Mouse (Mus musculus) midbrain, postnatal 0 days (tissue): ENCODE measurements around the gene Bpifb1. TPM values are rescaled to one million over a fixed set of nuclear protein-coding genes. Genes with fewer than 3 reads are reported as not detected.

Source experiments
- ATAC-seq: fragments of 200-750 bp; cut with Nextera tagmentation; 2 replicates; pipeline ENCODE4 v1.8.0; 2017; ENCODE audit warnings: moderate number of reproducible peaks, mild to moderate bottlenecking, moderate TSS enrichment, moderate library complexity; ENCODE audit not compliant: low FRiP score
- DNase-seq: peaks from one replicate; pipeline ENCODE4 v3.0.0-alpha.2; 2015; ENCODE audit warnings: low spot score
- H3K27ac ChIP-seq: fragments of 300-500 bp; sonication (generic); 2 replicates; pipeline ENCODE4 v1.5.1; 2014; ENCODE audit warnings: low read depth, mild to moderate bottlenecking, low read length, mixed read lengths
- H3K27me3 ChIP-seq: fragments of 300-500 bp; sonication (generic); 2 replicates; pipeline ENCODE4 v1.6.1; 2014; ENCODE audit warnings: low read length, control low read depth, mixed read lengths; ENCODE audit not compliant: insufficient read depth
- H3K36me3 ChIP-seq: fragments of 300-500 bp; sonication (generic); 2 replicates; pipeline ENCODE4 v1.6.1; 2014; ENCODE audit warnings: low read length, control low read depth, mixed read lengths; ENCODE audit not compliant: insufficient read depth
- H3K4me1 ChIP-seq: fragments of 300-500 bp; sonication (generic); 2 replicates; pipeline ENCODE4 v1.6.1; 2014; ENCODE audit warnings: mild to moderate bottlenecking, control low read depth, antibody characterized with exemption, low read length, mixed read lengths; ENCODE audit not compliant: insufficient read depth
- H3K4me2 ChIP-seq: fragments of 300-500 bp; sonication (generic); 2 replicates; pipeline ENCODE4 v1.6.1; 2014; ENCODE audit warnings: low read depth, mild to moderate bottlenecking, low read length, mixed read lengths; ENCODE audit not compliant: poor library complexity, severe bottlenecking
- H3K4me3 ChIP-seq: fragments of 300-500 bp; sonication (generic); 2 replicates; pipeline ENCODE4 v1.5.1; 2014; ENCODE audit warnings: low read depth, mild to moderate bottlenecking, low read length, moderate library complexity
- H3K9ac ChIP-seq: fragments of 300-500 bp; sonication (generic); replicated peaks from 2 replicates; pipeline ENCODE4 v1.6.1; 2014; ENCODE audit warnings: mild to moderate bottlenecking, low read length, moderate library complexity, mixed read lengths; ENCODE audit not compliant: poor library complexity, severe bottlenecking
- H3K9me3 ChIP-seq: fragments of 300-500 bp; sonication (generic); 2 replicates; pipeline ENCODE4 v1.6.1; 2016; ENCODE audit warnings: low read length, control low read depth
- CTCF ChIP-seq: IDR thresholded peaks from 2 replicates; pipeline ENCODE4 v1.5.1; 2016; ENCODE audit warnings: antibody characterized with exemption, mild to moderate bottlenecking
- WGBS: fragments of 180-500 bp; shearing (Covaris S2); extraction: QIAGEN DNeasy Blood & Tissue Kit; methylation state at CpG from one replicate; pipeline ENCODE4 v1.1.7; 2014; 5-methylcytosine and 5-hydroxymethylcytosine counted together
- polyA plus RNA-seq: library from polyadenylated mRNA; unstranded; fragments of >200 nt; fragmentation: Nextera tagmentation; extraction: Ambion mirVana; gene quantifications from 2 replicates; pipeline ENCODE4 v1.2.1, GENCODE M21; 2015
- total RNA-seq: library from RNA; depleted of rRNA; stranded (reverse); fragments of >200 nt; gene quantifications from 2 replicates; pipeline ENCODE4 v1.2.3, GENCODE M21; 2014

Gene Bpifb1
- total and polyA plus RNA-seq, 2 experiments from 2014 or later, result 0.27 to 0.83 TPM

GRCm38 (mm10) chr2:154211881-154212280, 21.3 kb downstream of the Bpifb1 start:
- Histone ChIP-seq H3K27me3 (no peaks in the 10 kb centered on the region), H3K36me3 (no peaks in the 10 kb centered on the region), H3K4me2 (no peak overlapping the region), H3K27ac (no peak overlapping the region), H3K9ac (no peak overlapping the region), H3K9me3 (no peaks in the 10 kb centered on the region), H3K4me1 (peaks cover 8% of the 10 kb centered on the region), H3K4me3 (no peak overlapping the region)
- ATAC-seq (0 out of 2 replicates have a peak, but pooled peaks have one; percentile 2), DNase-seq (no peak)
- 81% methylated on average over 4 of the region's 4 CpGs for WGBS
- no peak for TF ChIP-seq CTCF

GRCm38 (mm10) chr2:154215191-154215590, 24.6 kb downstream of the Bpifb1 start:
- no peaks in the 10 kb centered on the region for H3K9me3 ChIP-seq
- no peak overlapping the region for H3K4me3 ChIP-seq
- peak; percentile 81 for TF ChIP-seq CTCF
- WGBS, result 14% methylated on average over 5 of the region's 5 CpGs
- H3K4me2 ChIP-seq, result no peak overlapping the region
- H3K27me3 ChIP-seq, result no peaks in the 10 kb centered on the region
- no peak for ATAC-seq
- peak; percentile 78 for DNase-seq
- H3K27ac ChIP-seq, result no peak overlapping the region
- no peak overlapping the region for H3K9ac ChIP-seq
- H3K36me3 ChIP-seq, result no peaks in the 10 kb centered on the region
- peaks cover 8% of the 10 kb centered on the region for H3K4me1 ChIP-seq

GRCm38 (mm10) chr2:154219950-154220349, 29.3 kb downstream of the Bpifb1 start:
- no peaks in the 10 kb centered on the region for H3K36me3 ChIP-seq
- no peak overlapping the region for H3K4me2 ChIP-seq
- DNase-seq (no peak), ATAC-seq (no peak)
- no peaks in the 10 kb centered on the region for H3K9me3 ChIP-seq
- H3K4me3 ChIP-seq, result no peak overlapping the region
- H3K4me1 ChIP-seq, result 0 out of 2 replicates have a peak, but pooled peaks cover 8% of the 10 kb centered on the region
- WGBS, result 76% methylated on average over 5 of the region's 5 CpGs
- TF ChIP-seq CTCF, result no peak
- no peak overlapping the region for H3K9ac ChIP-seq
- H3K27me3 ChIP-seq, result no peaks in the 10 kb centered on the region
- H3K27ac ChIP-seq, result no peak overlapping the region

GRCm38 (mm10) chr2:154223265-154223916, 32.8 kb downstream of the Bpifb1 start, which contains the start of gene Bpifb5:
Bpifb5 (plus strand) TSS chr2:154223742.
- Histone ChIP-seq H3K27me3 (no peaks in the 10 kb centered on the region), H3K36me3 (no peaks in the 10 kb centered on the region), H3K9ac (no peak within 1 kb of the TSS), H3K4me3 (no peak within 1 kb of the TSS), H3K4me1 (0 out of 2 replicates have a peak, but pooled peaks cover 8% of the 10 kb centered on the region), H3K27ac (0 out of 2 replicates have a peak within 1 kb of the TSS, but pooled peaks have one; percentile 1), H3K9me3 (no peaks in the 10 kb centered on the region), H3K4me2 (no peak within 1 kb of the TSS)
- peak; percentile 93 for DNase-seq
- TF ChIP-seq CTCF, result no peak
- 8% methylated on average over 14 of the region's 14 CpGs for WGBS
- peak; percentile 82 for ATAC-seq

- H3K27ac ChIP-seq, result 0 out of 2 replicates have a peak overlapping the region, but pooled peaks have one; percentile 1
- ATAC-seq, result peak; percentile 17; the same call in 1 of the 2 replicates
Observed at GRCm38 (mm10) chr2:154223917-154224273, 33.3 kb downstream of the Bpifb1 start.

GRCm38 (mm10) chr2:154226991-154227390, 36.4 kb downstream of the Bpifb1 start:
- DNase-seq (no peak), ATAC-seq (no peak)
- no peaks in the 10 kb centered on the region for H3K27me3 ChIP-seq
- no peak overlapping the region for H3K4me3 ChIP-seq
- WGBS, result 81% methylated on average over 4 of the region's 4 CpGs
- no peak overlapping the region for H3K9ac ChIP-seq
- H3K4me2 ChIP-seq, result no peak overlapping the region
- H3K4me1 ChIP-seq, result 0 out of 2 replicates have a peak, but pooled peaks cover 8% of the 10 kb centered on the region
- no peak for TF ChIP-seq CTCF
- H3K36me3 ChIP-seq, result no peaks in the 10 kb centered on the region
- no peak overlapping the region for H3K27ac ChIP-seq
- no peaks in the 10 kb centered on the region for H3K9me3 ChIP-seq

More at GRCm38 (mm10) chr2:154223917-154224273, 33.3 kb downstream of the Bpifb1 start:
- WGBS, result 12% methylated on average over 2 of the region's 2 CpGs
- DNase-seq, result no peak
- no peaks in the 10 kb centered on the region for H3K36me3 ChIP-seq
- no peaks in the 10 kb centered on the region for H3K9me3 ChIP-seq
- H3K27me3 ChIP-seq, result no peaks in the 10 kb centered on the region
- no peak overlapping the region for H3K4me3 ChIP-seq
- H3K4me2 ChIP-seq, result no peak overlapping the region
- TF ChIP-seq CTCF, result no peak
- 0 out of 2 replicates have a peak, but pooled peaks cover 8% of the 10 kb centered on the region for H3K4me1 ChIP-seq
- no peak overlapping the region for H3K9ac ChIP-seq
